Mouse (Mus musculus) forebrain, embryonic 15.5 days (tissue): ENCODE results near the gene Map6. TPM values are rescaled to one million over a fixed set of nuclear protein-coding genes. Genes with fewer than 3 reads are reported as not detected.

ENCODE experiments used
- ATAC-seq: fragments of 200-750 bp; cut with Nextera tagmentation; replicated peaks from 2 replicates; pipeline ENCODE4 v1.8.0; 2017; ENCODE audit warnings: mild to moderate bottlenecking, moderate TSS enrichment, moderate library complexity
- H3K27ac ChIP-seq: fragments of 300-500 bp; sonication (generic); replicated peaks from 2 replicates; pipeline ENCODE4 v1.5.1; 2015; ENCODE audit warnings: mild to moderate bottlenecking, inconsistent platforms
- H3K27me3 ChIP-seq: fragments of 300-500 bp; sonication (generic); 2 replicates; pipeline ENCODE4 v1.6.1; 2015; ENCODE audit warnings: inconsistent platforms
- H3K36me3 ChIP-seq: fragments of 300-500 bp; sonication (generic); 2 replicates; pipeline ENCODE4 v1.6.1; 2015; ENCODE audit warnings: mild to moderate bottlenecking, inconsistent platforms
- H3K4me1 ChIP-seq: fragments of 300-500 bp; sonication (generic); 2 replicates; pipeline ENCODE4 v1.6.1; 2015; ENCODE audit warnings: inconsistent platforms
- H3K4me2 ChIP-seq: fragments of 300-500 bp; sonication (generic); replicated peaks from 2 replicates; pipeline ENCODE4 v1.6.1; 2015; ENCODE audit warnings: mild to moderate bottlenecking, inconsistent platforms
- H3K4me3 ChIP-seq: fragments of 300-500 bp; sonication (generic); 2 replicates; pipeline ENCODE4 v1.5.1; 2015; ENCODE audit warnings: mild to moderate bottlenecking, inconsistent platforms
- H3K9ac ChIP-seq: fragments of 300-500 bp; sonication (generic); replicated peaks from 2 replicates; pipeline ENCODE4 v1.6.1; 2015; ENCODE audit warnings: mild to moderate bottlenecking, inconsistent platforms
- H3K9me3 ChIP-seq: fragments of 300-500 bp; sonication (generic); 2 replicates; pipeline ENCODE4 v1.6.1; 2016; ENCODE audit warnings: inconsistent platforms
- WGBS: fragments of 180-500 bp; shearing (Covaris S2); methylation state at CpG from one replicate; pipeline ENCODE4 v1.1.7; 2015; ENCODE audit warnings: mixed read lengths; 5-methylcytosine and 5-hydroxymethylcytosine counted together
- polyA plus RNA-seq: library from polyadenylated mRNA; unstranded; fragments of >200 nt; fragmentation: Nextera tagmentation; extraction: Ambion mirVana; gene quantifications from 2 replicates; pipeline ENCODE4 v1.2.1, GENCODE M21; 2015

Gene Map6
- polyA plus RNA-seq, 1 experiment from 2014 or later = 80.9 TPM

- H3K4me2 ChIP-seq = peak overlapping the region; percentile 83
- no peaks in the 10 kb centered on the region for H3K9me3 ChIP-seq
- peaks cover 46% of the 10 kb centered on the region for H3K4me1 ChIP-seq
- under 1% methylated on average over 29 of the region's 29 CpGs for WGBS
- H3K36me3 ChIP-seq = no peaks in the 10 kb centered on the region
- peak overlapping the region; percentile 93 for H3K27ac ChIP-seq
- H3K9ac ChIP-seq = peak overlapping the region; percentile 71
- peak; percentile 34; the same call in 1 of the 2 replicates for ATAC-seq
- H3K27me3 ChIP-seq = no peaks in the 10 kb centered on the region
- H3K4me3 ChIP-seq = peak overlapping the region; percentile 85
These were observed 1.3 kb downstream of the Map6 start for GRCm38 (mm10) chr7:99268506-99268900.

GRCm38 (mm10) chr7:99268951-99269945, 2.0 kb downstream of the Map6 start:
- Histone ChIP-seq H3K27me3 (no peaks in the 10 kb centered on the region), H3K9ac (peak overlapping the region; percentile 71), H3K4me3 (peak overlapping the region; percentile 85), H3K27ac (0 out of 2 replicates have a peak overlapping the region, but pooled peaks have one; percentile 93), H3K9me3 (no peaks in the 10 kb centered on the region), H3K36me3 (no peaks in the 10 kb centered on the region), H3K4me2 (peak overlapping the region; percentile 83), H3K4me1 (peaks cover 53% of the 10 kb centered on the region)
- ATAC-seq = peak; percentile 17; the same call in 1 of the 2 replicates
- WGBS = 7% methylated on average over 42 of the region's 42 CpGs

GRCm38 (mm10) chr7:99271630-99272029, 4.4 kb downstream of the Map6 start:
- 62% methylated on average over 9 of the region's 9 CpGs for WGBS
- H3K4me1 ChIP-seq = peaks cover 69% of the 10 kb centered on the region
- H3K4me3 ChIP-seq = peak overlapping the region; percentile 85
- no peak for ATAC-seq
- H3K9me3 ChIP-seq = no peaks in the 10 kb centered on the region
- H3K4me2 ChIP-seq = peak overlapping the region; percentile 83
- no peaks in the 10 kb centered on the region for H3K27me3 ChIP-seq
- H3K27ac ChIP-seq = no peak overlapping the region; the same call in 1 of the 2 replicates
- peak overlapping the region; percentile 8; the same call in 1 of the 2 replicates for H3K9ac ChIP-seq
- no peaks in the 10 kb centered on the region for H3K36me3 ChIP-seq

- no peaks in the 10 kb centered on the region for H3K36me3 ChIP-seq
- H3K27me3 ChIP-seq = no peaks in the 10 kb centered on the region
- H3K4me1 ChIP-seq = peaks cover 57% of the 10 kb centered on the region
- H3K9me3 ChIP-seq = no peaks in the 10 kb centered on the region
- no peak overlapping the region for H3K9ac ChIP-seq
- no peak overlapping the region for H3K27ac ChIP-seq
- H3K4me2 ChIP-seq = no peak overlapping the region
- no peak overlapping the region for H3K4me3 ChIP-seq
- ATAC-seq = peak; percentile 41; the same call in 1 of the 2 replicates
- WGBS = 34% methylated on average over 6 of the region's 6 CpGs
These were observed 7.9 kb downstream of the Map6 start for GRCm38 (mm10) chr7:99275131-99275530.

GRCm38 (mm10) chr7:99276679-99277078, 9.4 kb downstream of the Map6 start:
- Histone ChIP-seq H3K9me3 (no peaks in the 10 kb centered on the region), H3K27ac (no peak overlapping the region), H3K36me3 (no peaks in the 10 kb centered on the region), H3K27me3 (no peaks in the 10 kb centered on the region), H3K4me3 (no peak overlapping the region), H3K4me2 (no peak overlapping the region), H3K9ac (no peak overlapping the region), H3K4me1 (peaks cover 43% of the 10 kb centered on the region)
- no peak for ATAC-seq
- 84% methylated on average over 1 of the region's 1 CpGs for WGBS

DNA sequence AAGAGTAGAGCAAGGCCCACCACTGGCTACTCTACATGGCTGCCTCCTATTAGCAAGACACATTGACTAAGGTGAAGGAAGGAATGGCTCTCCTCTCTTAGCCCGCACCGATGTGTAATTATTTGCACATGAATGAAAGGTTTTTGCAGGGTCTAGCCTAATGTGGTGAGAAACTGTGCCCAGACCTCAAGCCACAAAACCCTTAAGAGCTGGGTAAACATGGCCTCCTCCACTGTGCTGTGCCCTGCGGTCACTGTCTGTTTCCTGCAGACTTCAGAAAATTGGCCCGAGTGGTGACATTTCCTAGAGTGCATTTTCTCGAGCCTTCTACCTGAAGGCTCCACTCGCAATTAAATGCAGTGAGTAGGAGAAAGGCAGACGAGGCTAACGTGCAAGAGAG, 11.1 kb downstream of the Map6 start:
- ATAC-seq = no peak
- H3K4me2 ChIP-seq = no peak overlapping the region
- no peaks in the 10 kb centered on the region for H3K27me3 ChIP-seq
- WGBS = 89% methylated on average over 8 of the region's 8 CpGs
- no peak overlapping the region for H3K4me3 ChIP-seq
- no peak overlapping the region for H3K27ac ChIP-seq
- peaks cover 31% of the 10 kb centered on the region for H3K4me1 ChIP-seq
- H3K9ac ChIP-seq = no peak overlapping the region
- H3K36me3 ChIP-seq = no peaks in the 10 kb centered on the region
- no peaks in the 10 kb centered on the region for H3K9me3 ChIP-seq

DNA sequence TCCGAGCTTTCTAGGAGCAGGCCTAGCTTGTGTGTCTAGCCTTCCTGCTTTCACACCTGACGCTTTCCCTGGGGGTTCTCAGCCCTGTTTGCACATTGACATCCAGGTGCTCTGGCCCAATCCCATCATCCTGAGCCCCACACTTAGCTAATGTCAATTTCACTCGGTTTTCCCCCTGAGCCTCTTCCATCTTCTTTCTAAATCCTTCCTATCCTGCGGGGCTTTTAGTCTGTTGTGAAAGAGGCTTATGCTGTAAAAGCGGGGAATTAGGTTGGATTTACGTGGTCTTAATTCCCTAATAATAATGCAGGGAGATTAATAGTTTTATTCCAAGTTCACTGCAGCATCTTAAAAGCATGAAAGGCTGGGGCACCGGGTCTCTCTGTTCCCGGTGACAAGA, 12.3 kb downstream of the Map6 start:
- no peak overlapping the region for H3K27ac ChIP-seq

GRCm38 (mm10) chr7:99287287-99287686, 20.0 kb downstream of the Map6 start:
- Histone ChIP-seq H3K4me1 (peaks cover 23% of the 10 kb centered on the region), H3K27me3 (no peaks in the 10 kb centered on the region), H3K4me3 (no peak overlapping the region), H3K4me2 (no peak overlapping the region), H3K36me3 (peaks cover 8% of the 10 kb centered on the region; the same call in 1 of the 2 replicates), H3K9me3 (no peaks in the 10 kb centered on the region), H3K27ac (peak overlapping the region; percentile 13; the same call in 1 of the 2 replicates), H3K9ac (no peak overlapping the region)
- ATAC-seq = peak; percentile 80
- 12% methylated on average over 3 of the region's 3 CpGs for WGBS

More for the DNA sequence above, 12.3 kb downstream of the Map6 start:
- no peaks in the 10 kb centered on the region for H3K27me3 ChIP-seq
- H3K36me3 ChIP-seq = no peaks in the 10 kb centered on the region
- H3K9ac ChIP-seq = no peak overlapping the region
- H3K4me1 ChIP-seq = peaks cover 19% of the 10 kb centered on the region
- H3K4me3 ChIP-seq = no peak overlapping the region
- ATAC-seq = no peak
- no peaks in the 10 kb centered on the region for H3K9me3 ChIP-seq
- 34% methylated on average over 8 of the region's 8 CpGs for WGBS
- no peak overlapping the region for H3K4me2 ChIP-seq

- H3K36me3 ChIP-seq = peaks cover 18% of the 10 kb centered on the region; the same call in 1 of the 2 replicates
- peaks cover 26% of the 10 kb centered on the region for H3K4me1 ChIP-seq
- H3K9me3 ChIP-seq = no peaks in the 10 kb centered on the region
- H3K4me3 ChIP-seq = no peak overlapping the region
- no peak overlapping the region for H3K27ac ChIP-seq
- no peaks in the 10 kb centered on the region for H3K27me3 ChIP-seq
- no peak for ATAC-seq
- 74% methylated on average over 8 of the region's 8 CpGs for WGBS
- H3K9ac ChIP-seq = no peak overlapping the region
- H3K4me2 ChIP-seq = no peak overlapping the region
These were observed 22.8 kb downstream of the Map6 start for GRCm38 (mm10) chr7:99290008-99290407.

DNA sequence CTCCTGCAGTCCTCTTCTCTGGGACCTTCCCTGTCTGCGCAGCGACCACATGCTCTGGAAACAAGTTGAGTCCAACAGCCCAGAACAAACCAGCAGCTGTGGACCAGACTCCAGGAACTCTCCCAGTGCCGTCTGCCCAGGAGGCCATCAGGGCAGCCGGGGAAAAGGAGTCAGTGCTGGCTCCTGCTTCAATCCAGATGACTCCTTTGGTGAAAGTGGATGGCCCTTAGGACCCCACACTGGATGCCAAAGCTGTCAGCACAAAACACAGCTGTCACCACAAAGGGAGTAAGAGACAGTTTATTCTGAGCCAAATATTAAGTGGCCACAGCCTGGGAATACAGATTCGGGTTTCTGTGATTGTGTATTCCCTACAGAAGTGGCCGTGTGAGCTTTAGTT, 23.7 kb downstream of the Map6 start:
- peaks cover 14% of the 10 kb centered on the region; the same call in 1 of the 2 replicates for H3K36me3 ChIP-seq
- H3K4me2 ChIP-seq = no peak overlapping the region
- no peaks in the 10 kb centered on the region for H3K27me3 ChIP-seq
- 61% methylated on average over 6 of the region's 6 CpGs for WGBS
- H3K9ac ChIP-seq = no peak overlapping the region
- no peak for ATAC-seq
- no peaks in the 10 kb centered on the region for H3K9me3 ChIP-seq
- no peak overlapping the region for H3K4me3 ChIP-seq
- H3K27ac ChIP-seq = no peak overlapping the region
- H3K4me1 ChIP-seq = peaks cover 33% of the 10 kb centered on the region

- WGBS = 78% methylated on average over 2 of the region's 2 CpGs
- no peak for ATAC-seq
- Histone ChIP-seq H3K9me3 (no peaks in the 10 kb centered on the region), H3K36me3 (peaks cover 10% of the 10 kb centered on the region; the same call in 1 of the 2 replicates), H3K27ac (no peak overlapping the region), H3K9ac (no peak overlapping the region), H3K4me1 (peaks cover 20% of the 10 kb centered on the region), H3K4me3 (no peak overlapping the region), H3K27me3 (no peaks in the 10 kb centered on the region), H3K4me2 (no peak overlapping the region)
These were observed 27.0 kb downstream of the Map6 start for GRCm38 (mm10) chr7:99294198-99294780.

- Histone ChIP-seq H3K36me3 (peaks cover 10% of the 10 kb centered on the region; the same call in 1 of the 2 replicates), H3K27me3 (no peaks in the 10 kb centered on the region), H3K9ac (no peak overlapping the region), H3K4me2 (no peak overlapping the region), H3K4me3 (no peak overlapping the region), H3K9me3 (no peaks in the 10 kb centered on the region), H3K4me1 (peaks cover 17% of the 10 kb centered on the region), H3K27ac (0 out of 2 replicates have a peak overlapping the region, but pooled peaks have one; percentile 24)
- WGBS = 59% methylated on average over 8 of the region's 8 CpGs
- no peak for ATAC-seq
These were observed 27.9 kb downstream of the Map6 start for GRCm38 (mm10) chr7:99295104-99295503.
